Mouse (Mus musculus): ENCODE data around the gene Gpr68. TPM values are rescaled to one million over a fixed set of nuclear protein-coding genes. Genes with fewer than 3 reads are reported as not detected.

Gene Gpr68
- polyA plus RNA-seq, 1 experiment from 2014 or later, result 0.21 TPM

GRCm38 (mm10) chr12:100949146-100949545 is 41.1 kb upstream of the Gpr68 start:
- WGBS, result 62% methylated on average over 5 of the region's 5 CpGs
- 0 out of 2 replicates have a peak, but pooled peaks have one; percentile 3 for TF ChIP-seq CTCF (IDR thresholded peaks at IDR 0.05)
- no peak for TF ChIP-seq EP300 (IDR thresholded peaks at IDR 0.05)
- Histone ChIP-seq H3K9me3 (ENCODE audit: low read length) (no peaks in the 10 kb centered on the region), H3K4me1 (ENCODE audit: insufficient read depth, low read depth, low read length) (peaks cover 3% of the 10 kb centered on the region; the same call in 1 of the 2 replicates), H3K4me3 (ENCODE audit: low read depth, low read length) (no peak overlapping the region), H3K4me2 (replicated peaks; ENCODE audit: low read depth, low read length) (no peak overlapping the region), H3K36me3 (ENCODE audit: insufficient read depth, low read length) (0 out of 2 replicates have a peak, but pooled peaks cover 10% of the 10 kb centered on the region), H3K27ac (ENCODE audit: low read length) (no peak overlapping the region), H3K9ac (replicated peaks; ENCODE audit: low read depth) (no peak overlapping the region), H3K27me3 (replicated peaks; ENCODE audit: insufficient read depth, low read length) (no peaks in the 10 kb centered on the region)
- no peak for ATAC-seq
- DNase-seq (ENCODE audit: low spot score), result peak; percentile 41

GRCm38 (mm10) chr12:100948021-100948420 is 40.0 kb upstream of the Gpr68 start:
- no peak for TF ChIP-seq CTCF (IDR thresholded peaks at IDR 0.05)
- TF ChIP-seq EP300 (IDR thresholded peaks at IDR 0.05), result no peak
- DNase-seq (ENCODE audit: low spot score) (no peak), ATAC-seq (no peak)
- Histone ChIP-seq H3K9me3 (ENCODE audit: low read length) (no peaks in the 10 kb centered on the region), H3K9ac (replicated peaks; ENCODE audit: low read depth) (no peak overlapping the region; the same call in 1 of the 2 replicates), H3K27me3 (replicated peaks; ENCODE audit: insufficient read depth, low read length) (no peaks in the 10 kb centered on the region), H3K27ac (ENCODE audit: low read length) (no peak overlapping the region), H3K4me2 (replicated peaks; ENCODE audit: low read depth, low read length) (no peak overlapping the region), H3K4me3 (ENCODE audit: low read depth, low read length) (no peak overlapping the region), H3K4me1 (ENCODE audit: insufficient read depth, low read depth, low read length) (peaks cover 3% of the 10 kb centered on the region; the same call in 1 of the 2 replicates), H3K36me3 (ENCODE audit: insufficient read depth, low read length) (0 out of 2 replicates have a peak, but pooled peaks cover 10% of the 10 kb centered on the region)
- WGBS, result 80% methylated on average over 6 of the region's 6 CpGs

- WGBS, result 80% methylated on average over 12 of the region's 12 CpGs
- ATAC-seq, result no peak
- H3K9me3 ChIP-seq (ENCODE audit: low read length), result no peaks in the 10 kb centered on the region
- H3K4me2 ChIP-seq (replicated peaks; ENCODE audit: low read depth, low read length), result no peak overlapping the region
- H3K36me3 ChIP-seq (ENCODE audit: insufficient read depth, low read length), result peaks cover 10% of the 10 kb centered on the region; the same call in 1 of the 2 replicates
- H3K4me1 ChIP-seq (ENCODE audit: insufficient read depth, low read depth, low read length), result no peaks in the 10 kb centered on the region
- DNase-seq (ENCODE audit: low spot score), result no peak
- no peak overlapping the region for H3K9ac ChIP-seq (replicated peaks; ENCODE audit: low read depth)
- TF ChIP-seq CTCF (IDR thresholded peaks at IDR 0.05) (no peak), EP300 (IDR thresholded peaks at IDR 0.05) (no peak)
- H3K27ac ChIP-seq (ENCODE audit: low read length), result no peak overlapping the region
- no peak overlapping the region for H3K4me3 ChIP-seq (ENCODE audit: low read depth, low read length)
- H3K27me3 ChIP-seq (replicated peaks; ENCODE audit: insufficient read depth, low read length), result no peaks in the 10 kb centered on the region
Measured at GRCm38 (mm10) chr12:100945948-100946347, 38.0 kb upstream of the Gpr68 start.

GRCm38 (mm10) chr12:100945501-100945900 is 37.5 kb upstream of the Gpr68 start:
- peak; percentile 22 for DNase-seq (ENCODE audit: low spot score)
- no peaks in the 10 kb centered on the region for H3K27me3 ChIP-seq (replicated peaks; ENCODE audit: insufficient read depth, low read length)
- H3K9me3 ChIP-seq (ENCODE audit: low read length), result no peaks in the 10 kb centered on the region
- H3K36me3 ChIP-seq (ENCODE audit: insufficient read depth, low read length), result peaks cover 10% of the 10 kb centered on the region; the same call in 1 of the 2 replicates
- no peak overlapping the region for H3K4me2 ChIP-seq (replicated peaks; ENCODE audit: low read depth, low read length)
- no peak overlapping the region; the same call in 1 of the 2 replicates for H3K27ac ChIP-seq (ENCODE audit: low read length)
- WGBS, result 68% methylated on average over 12 of the region's 12 CpGs
- H3K4me1 ChIP-seq (ENCODE audit: insufficient read depth, low read depth, low read length), result no peaks in the 10 kb centered on the region
- peak; percentile 39 for ATAC-seq
- no peak for TF ChIP-seq EP300 (IDR thresholded peaks at IDR 0.05)
- H3K4me3 ChIP-seq (ENCODE audit: low read depth, low read length), result no peak overlapping the region
- no peak overlapping the region for H3K9ac ChIP-seq (replicated peaks; ENCODE audit: low read depth)

GRCm38 (mm10) chr12:100944921-100945336 is 36.9 kb upstream of the Gpr68 start:
- DNase-seq (ENCODE audit: low spot score) (peak; percentile 52), ATAC-seq (peak; percentile 79)
- Histone ChIP-seq H3K4me2 (replicated peaks; ENCODE audit: low read depth, low read length) (no peak overlapping the region), H3K27ac (ENCODE audit: low read length) (no peak overlapping the region), H3K36me3 (ENCODE audit: insufficient read depth, low read length) (peaks cover 10% of the 10 kb centered on the region; the same call in 1 of the 2 replicates), H3K4me3 (ENCODE audit: low read depth, low read length) (no peak overlapping the region), H3K4me1 (ENCODE audit: insufficient read depth, low read depth, low read length) (no peaks in the 10 kb centered on the region), H3K9ac (replicated peaks; ENCODE audit: low read depth) (no peak overlapping the region), H3K9me3 (ENCODE audit: low read length) (no peaks in the 10 kb centered on the region), H3K27me3 (replicated peaks; ENCODE audit: insufficient read depth, low read length) (no peaks in the 10 kb centered on the region)
- 64% methylated on average over 21 of the region's 21 CpGs for WGBS
- TF ChIP-seq EP300 (IDR thresholded peaks at IDR 0.05) (no peak), CTCF (IDR thresholded peaks at IDR 0.05) (no peak)

- Histone ChIP-seq H3K27me3 (replicated peaks; ENCODE audit: insufficient read depth, low read length) (no peaks in the 10 kb centered on the region), H3K9me3 (ENCODE audit: low read length) (no peaks in the 10 kb centered on the region), H3K4me1 (ENCODE audit: insufficient read depth, low read depth, low read length) (no peaks in the 10 kb centered on the region), H3K27ac (ENCODE audit: low read length) (no peak overlapping the region), H3K4me3 (ENCODE audit: low read depth, low read length) (no peak overlapping the region), H3K4me2 (replicated peaks; ENCODE audit: low read depth, low read length) (no peak overlapping the region), H3K36me3 (ENCODE audit: insufficient read depth, low read length) (peaks cover 10% of the 10 kb centered on the region; the same call in 1 of the 2 replicates), H3K9ac (replicated peaks; ENCODE audit: low read depth) (no peak overlapping the region)
- TF ChIP-seq EP300 (IDR thresholded peaks at IDR 0.05), result no peak
- TF ChIP-seq CTCF (IDR thresholded peaks at IDR 0.05), result no peak
- no peak for ATAC-seq
- WGBS, result 71% methylated on average over 4 of the region's 4 CpGs
- DNase-seq (ENCODE audit: low spot score), result no peak
Measured at GRCm38 (mm10) chr12:100943146-100943545, 35.1 kb upstream of the Gpr68 start.
